Mouse (Mus musculus) kidney, postnatal 14 days (tissue): ENCODE data around the gene Prdx2.

Source experiments
- DNase-seq: peaks from one replicate; pipeline ENCODE4 v3.0.0; 2022; ENCODE audit warnings: mixed read lengths

Gene Prdx2

DNA sequence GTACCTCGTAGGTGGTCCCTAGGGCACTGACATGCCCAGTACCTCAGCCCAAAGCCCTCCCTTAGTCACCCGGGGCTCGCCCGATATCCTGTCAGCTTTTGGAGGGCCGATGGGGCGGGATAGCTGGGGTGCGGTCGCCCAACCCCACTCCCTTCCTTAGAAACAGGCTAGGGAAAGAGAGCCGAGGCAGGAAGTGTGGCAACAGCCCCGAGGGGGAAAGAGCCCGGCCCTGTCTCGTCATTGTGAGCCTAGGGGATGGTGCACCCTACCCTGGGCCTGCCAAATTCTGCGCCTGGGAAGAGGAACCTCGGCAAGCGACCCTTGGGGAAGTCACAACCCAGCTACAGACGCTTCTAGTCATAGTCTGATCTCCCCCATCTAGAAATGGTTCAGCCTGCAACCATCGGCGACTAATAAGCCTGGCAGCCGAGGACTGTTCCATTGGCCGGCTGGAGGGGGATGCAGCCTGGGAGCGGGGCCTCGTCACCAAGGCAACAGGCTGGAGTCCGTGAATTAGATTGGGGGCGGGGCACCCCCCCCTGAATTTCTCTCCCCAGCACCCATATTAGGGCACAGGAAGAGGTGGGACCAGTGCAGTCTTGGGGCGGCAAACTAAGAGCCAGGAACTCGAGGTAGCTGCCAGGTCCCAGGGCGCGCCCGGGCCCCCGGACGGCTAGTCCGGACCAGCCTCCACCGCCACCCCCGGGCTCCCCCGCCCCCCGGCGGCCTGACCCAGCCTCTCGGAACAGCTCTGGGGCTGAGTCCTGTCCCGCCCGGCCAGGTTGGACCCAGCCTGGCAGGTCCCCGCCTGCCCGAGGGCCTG, 10.4 kb downstream of the Prdx2 start:
- peak; percentile 96 for DNase-seq

DNA sequence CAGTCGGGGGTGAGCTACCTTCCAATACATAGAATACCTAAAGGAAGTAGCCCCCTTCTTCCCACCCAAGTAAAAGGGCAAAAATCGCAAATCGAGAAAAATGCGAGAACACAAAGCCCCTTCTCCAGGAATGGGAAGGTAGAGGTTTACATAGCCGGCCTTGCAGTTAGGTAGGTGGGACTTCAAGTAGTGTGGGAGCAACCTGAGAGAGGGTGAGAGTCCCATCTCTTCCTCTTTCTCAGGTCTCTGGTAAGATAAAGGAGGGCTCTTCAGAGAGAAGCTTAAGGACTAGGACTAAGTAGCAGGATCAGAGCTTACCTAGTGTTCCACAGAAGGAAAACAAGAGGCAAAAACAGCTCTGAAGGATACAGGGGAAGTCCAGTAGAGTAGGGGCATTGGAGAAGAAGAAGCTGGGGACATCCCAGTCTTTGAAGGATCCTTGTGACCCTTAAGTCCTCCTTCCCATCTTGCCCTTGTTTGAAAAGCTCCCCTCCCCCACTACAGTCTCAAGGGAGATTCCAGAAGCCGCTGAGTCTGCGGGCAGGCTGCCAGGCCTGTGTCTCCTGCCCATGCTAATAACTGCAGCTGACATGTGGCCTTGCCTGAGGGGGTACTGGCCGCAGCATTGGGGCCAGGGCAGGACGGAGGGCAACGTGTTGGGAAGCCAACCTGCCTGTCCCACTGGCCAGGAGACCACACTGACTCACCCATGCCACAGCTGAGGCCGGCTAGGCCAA, 11.4 kb downstream of the Prdx2 start:
- peak; percentile 96 for DNase-seq

DNA sequence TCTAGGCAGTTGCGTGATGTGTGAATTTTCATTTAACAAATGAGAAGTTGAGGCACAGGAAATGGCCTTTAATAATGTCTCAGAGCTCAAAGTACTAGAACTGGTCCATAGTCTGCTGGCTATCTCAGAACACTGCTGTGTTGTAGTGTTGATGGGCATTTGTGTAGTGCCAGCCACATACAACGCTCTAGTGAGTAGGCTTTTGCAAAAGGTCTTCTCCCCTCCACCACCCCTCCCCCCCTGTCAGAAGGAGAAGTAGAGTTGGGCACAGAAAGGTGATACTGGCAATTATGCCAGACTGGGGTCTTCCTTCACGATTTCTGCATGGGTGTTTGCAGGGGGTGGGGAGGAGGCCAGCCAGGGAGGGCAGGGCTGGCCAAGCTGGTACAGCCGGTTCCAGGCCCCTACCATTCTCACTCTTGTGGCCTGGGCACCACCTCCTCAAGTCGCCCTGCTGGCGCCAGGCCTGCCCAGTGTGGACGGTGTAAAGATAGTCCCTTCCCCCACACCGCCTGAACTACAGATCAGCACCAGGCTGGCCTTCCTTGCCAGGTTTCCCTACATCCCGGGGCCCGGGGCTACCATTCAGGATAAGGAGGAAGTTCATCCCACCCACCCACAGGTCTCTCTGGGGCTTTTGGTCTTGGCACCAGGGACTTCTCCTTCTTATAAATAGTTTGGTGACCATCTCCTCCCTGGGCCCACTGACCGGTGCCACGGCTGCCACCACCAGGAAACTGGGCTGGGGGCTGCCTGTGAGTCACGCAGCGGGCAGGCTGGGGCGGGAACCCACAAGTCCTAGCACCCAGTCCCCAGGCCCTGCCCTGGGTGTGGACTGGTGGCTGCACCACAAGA, 12.5 kb downstream of the Prdx2 start:
- DNase-seq = peak; percentile 67

DNA sequence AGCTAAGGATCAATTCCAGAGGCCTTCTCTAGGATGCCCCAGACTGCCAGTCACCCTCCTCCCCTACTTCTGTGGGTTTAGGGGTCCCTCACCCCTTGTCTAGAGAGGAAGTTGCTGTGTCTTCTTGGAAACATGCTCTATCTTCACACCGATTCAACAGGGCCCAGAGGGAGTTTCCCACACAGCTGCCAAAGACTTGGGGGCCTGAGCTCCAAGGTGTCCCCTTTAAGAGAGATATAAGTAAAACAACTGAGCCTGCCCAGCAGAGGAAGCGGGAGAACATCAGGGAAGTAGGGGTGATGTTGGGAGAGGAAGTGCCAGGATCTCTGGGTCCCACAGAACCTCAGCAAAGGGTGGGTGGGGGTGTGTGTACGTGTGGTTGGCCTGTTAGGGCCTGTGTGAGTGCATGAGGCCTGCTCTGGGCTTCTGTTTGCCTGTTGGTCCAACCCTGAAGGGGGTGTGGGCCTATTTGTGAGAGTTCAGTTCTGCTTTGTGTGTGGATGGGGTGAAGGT, 13.2 kb downstream of the Prdx2 start:
- DNase-seq = no peak

DNA sequence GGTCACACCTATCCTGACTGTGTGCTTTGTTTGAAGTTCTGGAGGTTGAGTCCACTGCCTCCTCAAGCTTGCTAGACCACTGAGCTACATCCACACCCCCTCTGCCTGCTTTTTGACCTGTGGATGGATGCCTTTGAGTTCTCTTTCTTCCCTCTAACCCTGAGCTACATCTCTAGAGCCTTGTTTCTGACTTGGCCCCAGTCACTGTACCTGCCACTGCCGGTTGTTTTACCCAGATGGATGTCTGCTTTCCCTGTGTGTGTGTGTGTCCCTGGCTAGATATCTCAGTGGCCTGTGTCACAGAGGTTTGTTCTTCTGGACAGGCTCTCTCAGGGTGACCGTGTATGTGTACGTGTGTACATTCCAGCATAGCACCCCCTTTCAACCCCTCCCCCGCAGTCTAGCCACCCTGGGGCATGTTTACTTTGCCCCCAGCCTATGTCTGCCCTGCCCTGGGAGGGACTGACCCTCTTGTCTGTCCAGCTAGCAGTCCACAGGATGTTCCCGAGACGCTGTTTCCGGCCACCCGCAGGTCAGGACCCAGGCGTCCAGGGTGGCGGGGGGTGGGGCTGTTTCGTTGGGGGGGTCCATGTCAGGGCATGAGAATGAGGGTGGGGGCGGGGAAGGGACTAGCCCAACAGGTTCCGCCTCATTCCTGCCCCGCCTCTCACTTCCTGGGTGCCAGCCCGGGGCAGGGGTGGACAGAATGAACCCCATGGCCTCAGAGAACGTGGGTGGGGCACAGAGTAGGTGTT, 15.1 kb downstream of the Prdx2 start:
- peak; percentile 81 for DNase-seq

DNA sequence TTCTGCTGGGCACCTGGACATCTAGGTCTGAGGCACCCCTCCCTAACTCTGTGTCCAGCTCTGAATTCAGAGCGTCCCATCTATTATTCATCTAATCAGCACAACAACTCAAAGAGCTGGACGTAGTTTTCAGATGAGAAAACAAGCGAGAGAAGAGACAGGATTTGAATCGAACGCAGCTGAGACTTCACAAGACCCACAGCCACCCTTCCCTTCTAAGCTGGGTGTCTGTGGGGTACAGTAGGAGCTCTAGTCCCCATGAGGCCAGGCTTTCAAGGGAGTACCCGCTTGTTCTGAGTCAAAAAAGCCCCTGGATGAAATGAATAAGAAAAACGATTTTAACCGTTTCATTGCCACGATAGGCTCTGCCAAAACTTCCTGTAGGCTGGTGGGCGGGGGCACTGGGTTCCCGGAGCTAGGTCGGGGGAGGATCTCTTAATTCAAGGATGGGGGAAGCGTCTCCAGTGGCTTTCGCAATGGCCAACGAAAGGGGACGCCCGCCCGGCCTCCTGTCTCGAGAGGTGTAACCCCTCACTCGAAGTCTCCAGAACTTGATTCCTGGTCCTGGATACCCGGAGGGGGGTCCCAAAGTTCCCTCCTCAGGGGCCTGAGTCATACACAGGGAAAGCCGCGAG, 15.8 kb downstream of the Prdx2 start:
- no peak for DNase-seq

DNA sequence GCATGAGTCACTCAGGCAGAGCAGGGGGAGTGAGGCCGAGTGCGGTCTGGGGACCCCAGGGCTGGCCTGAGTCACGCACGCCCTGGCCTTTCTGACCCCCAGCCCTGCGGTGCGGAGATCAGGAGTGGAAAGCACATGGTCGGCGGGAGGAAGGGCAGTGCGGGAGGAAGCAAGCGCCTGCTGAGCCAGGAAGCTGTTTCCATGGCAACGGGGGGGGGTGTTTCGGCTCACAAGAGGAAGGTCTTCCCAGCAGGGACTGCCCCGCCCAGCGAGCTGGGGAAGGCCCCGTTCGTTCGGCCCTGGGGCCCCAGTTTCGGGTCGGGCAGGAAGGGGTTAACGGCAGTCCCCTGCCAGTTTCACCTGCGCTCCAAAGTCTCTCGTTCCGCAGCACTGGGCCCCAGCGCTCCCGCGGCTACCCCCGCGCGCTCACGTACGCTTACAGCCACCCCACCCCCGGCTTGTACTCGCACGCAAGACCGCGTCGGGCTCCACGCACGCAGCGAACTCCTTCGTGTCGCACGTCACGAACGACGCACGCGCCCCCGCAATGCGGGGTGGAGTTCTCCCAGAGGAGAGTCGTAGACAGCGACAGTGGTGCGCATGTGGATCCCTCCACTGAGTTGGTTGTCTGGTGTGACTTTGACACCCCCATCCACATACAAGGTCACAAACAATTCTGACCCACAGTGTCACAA, 16.4 kb downstream of the Prdx2 start:
- peak; percentile 95 for DNase-seq

DNA sequence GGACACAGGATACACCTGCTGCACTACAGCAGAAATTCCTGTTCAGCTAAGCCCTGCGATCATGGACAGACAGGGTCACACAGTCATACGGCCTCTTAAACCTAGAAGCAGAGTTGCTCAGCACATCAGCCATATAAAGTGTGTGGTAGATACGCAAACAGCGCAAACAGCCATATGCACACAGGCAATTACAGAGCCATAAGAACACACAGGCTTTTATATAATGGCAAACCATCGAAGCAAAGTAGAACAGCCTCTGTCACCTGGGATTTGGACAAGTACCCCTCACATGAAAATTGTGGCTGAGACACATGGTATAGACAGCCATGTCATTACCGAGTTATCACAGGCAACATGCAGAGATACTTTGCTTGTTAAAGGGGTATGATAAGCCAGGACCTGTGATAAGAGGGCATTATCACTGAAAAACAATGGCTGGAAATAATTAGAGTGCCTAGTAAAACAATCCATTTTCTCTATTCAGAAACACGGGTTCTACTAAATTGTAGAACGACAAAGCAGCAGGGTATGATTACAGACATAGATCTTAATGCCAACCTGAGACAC, 17.1 kb downstream of the Prdx2 start:
- no peak for DNase-seq

DNA sequence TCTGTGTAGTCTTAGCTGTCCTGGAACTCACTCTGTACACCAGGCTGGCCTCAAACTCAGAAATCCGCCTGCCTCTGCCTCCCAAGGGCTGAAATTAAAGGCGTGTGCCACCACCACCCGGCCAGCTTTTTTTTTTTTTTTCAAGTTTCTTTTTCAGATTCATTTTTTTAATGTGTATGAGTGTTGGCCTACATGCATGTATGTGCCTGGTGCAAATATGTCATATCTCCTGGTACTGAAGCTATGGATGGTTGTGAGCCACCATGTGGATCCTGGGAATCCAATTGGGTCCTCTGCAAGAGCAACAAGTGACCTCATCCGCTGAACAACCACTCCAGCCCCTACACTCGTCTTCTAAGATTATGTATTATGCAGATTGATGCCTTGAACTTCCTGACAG, 18.0 kb downstream of the Prdx2 start:
- no peak for DNase-seq

DNA sequence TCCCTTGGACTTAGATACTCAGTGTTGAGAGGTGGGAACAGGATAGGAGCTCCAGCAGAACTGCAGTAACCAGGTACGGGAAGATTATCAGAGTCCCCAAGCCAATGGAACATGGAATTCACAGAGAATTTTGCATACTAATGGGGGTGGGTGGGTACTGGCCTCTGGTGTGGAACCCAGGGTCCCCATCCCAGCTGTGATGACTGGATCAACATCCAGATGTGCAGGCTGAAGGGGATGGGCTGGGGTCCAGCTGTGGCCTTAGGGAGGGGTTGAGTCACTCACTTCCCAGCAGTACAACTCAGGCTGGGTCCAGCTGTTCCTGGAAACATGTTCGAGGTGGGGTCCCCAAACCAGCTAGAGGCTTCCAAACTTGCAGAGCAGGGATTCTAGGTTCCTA, 18.5 kb downstream of the Prdx2 start:
- DNase-seq = no peak

DNA sequence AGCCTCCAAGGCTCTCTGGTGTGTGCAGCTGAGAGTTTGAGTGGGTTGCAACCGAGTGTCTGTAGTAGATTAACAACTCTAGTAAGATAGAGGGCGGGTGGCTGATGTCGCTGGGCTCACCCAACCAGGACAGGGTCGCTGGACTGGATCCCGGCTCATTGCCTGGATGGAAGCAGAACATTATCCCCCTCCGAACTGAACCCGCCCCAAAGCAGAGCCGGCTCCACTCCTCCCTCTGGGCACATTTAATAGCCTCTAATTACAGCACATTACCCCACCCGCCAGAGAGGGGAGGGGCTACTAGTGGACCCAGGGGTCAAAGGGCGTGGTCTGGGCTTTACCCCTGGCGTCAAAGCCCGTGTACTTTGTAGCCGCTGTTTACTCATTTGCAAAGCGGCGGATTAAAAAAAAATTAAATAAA, 19.9 kb downstream of the Prdx2 start:
- peak; percentile 91 for DNase-seq

DNA sequence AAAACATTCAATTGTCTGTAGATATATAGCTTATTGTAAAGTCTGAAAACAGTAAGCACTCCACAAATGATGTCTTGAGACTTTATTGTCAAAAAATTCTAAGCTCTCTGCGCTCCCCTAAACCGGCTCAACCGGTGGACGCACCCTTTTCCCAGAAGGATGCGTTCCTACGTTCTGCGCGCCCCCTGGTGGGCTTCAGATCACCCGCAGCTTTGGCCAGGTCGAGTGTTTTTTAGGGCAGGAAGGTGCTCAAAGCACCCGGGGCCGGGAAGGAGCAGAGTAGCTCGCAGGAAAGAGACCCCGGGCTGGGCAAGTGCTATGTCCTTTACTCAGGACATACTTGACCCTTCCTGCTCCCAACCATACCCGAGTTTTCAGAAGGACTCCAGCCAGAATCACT, 20.4 kb downstream of the Prdx2 start:
- peak; percentile 95 for DNase-seq

DNA sequence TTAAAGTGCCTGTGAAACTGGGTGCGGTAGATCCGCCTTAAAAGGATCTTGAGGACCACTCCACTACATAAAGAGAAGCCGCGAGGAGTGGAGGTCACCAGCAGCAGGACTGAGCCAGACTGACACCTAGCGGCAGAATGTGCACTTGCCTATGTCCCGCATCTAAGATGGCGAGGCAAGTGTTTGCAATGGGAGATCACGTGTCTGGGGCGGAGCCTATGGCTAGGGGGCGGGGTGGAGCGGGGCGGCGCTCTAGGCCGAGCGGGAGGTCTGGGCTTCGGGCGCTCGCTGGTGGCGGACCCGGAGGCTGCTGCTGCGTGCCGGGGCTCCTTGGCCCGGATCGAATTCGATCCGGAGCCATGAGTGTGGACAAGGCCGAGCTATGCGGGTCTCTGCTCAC, 21.0 kb downstream of the Prdx2 start, which contains the start of gene Hook2:
Hook2 (plus strand) TSS at position 255 of the 400 bp plus-strand sequence.
- peak; percentile 99 for DNase-seq

DNA sequence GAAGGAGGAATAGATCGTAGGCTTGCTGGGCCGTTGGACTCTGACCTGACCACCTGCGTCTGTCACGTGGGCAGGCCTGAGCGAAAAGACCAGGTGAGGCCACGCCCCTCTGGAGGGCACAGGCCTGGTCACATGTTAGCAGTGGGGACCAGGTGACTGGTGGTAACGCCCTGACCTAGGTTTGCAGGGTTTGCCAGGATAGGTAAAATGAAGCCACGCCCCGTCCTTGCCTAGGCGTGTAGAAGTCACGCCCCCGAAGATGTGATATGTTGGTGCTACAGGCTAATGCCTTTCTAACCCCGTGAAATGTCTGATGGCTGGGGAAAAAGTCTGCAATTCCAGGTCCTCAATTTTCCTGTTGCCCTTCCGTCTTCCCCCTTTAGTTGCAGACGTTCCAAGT, 21.4 kb downstream of the Prdx2 start:
- peak; percentile 93 for DNase-seq

DNA sequence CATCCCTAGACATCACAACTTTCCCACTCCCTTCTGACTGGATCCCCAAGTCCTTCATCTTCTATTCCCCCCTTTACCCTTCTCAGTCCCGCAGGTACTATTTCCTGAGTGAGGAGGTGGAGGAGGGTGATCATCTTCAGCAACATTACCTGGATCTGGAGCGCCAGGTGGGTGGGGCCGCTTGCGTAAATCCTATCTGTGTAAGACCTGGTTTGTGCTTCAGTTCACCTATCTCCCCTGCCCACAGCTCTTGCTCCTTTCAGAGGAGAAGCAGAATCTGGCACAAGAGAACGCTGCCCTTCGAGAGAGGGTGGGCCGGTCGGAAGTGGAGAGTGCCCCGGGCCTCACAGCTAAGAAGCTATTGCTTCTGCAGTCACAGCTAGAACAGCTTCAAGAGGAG, 25.0 kb downstream of the Prdx2 start:
- no peak for DNase-seq

DNA sequence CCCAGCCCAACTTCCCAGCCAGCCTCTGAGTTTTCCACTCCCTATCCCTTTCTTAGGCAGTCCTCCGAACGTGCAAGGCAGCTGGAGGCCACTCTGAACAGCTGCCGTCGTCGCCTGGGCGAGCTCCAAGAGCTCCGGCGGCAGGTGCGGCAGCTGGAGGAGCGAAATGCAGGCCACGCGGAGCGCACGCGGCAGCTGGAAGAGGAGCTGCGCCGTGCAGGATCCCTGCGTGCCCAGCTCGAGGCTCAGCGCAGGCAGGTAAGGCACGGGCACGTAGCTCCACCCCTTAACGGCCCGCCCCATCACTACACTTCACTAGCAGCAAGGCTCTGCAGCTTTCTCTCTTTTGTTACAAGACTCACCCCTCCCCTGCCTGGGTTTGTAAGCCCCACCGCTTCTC, 26.3 kb downstream of the Prdx2 start:
- no peak for DNase-seq

DNA sequence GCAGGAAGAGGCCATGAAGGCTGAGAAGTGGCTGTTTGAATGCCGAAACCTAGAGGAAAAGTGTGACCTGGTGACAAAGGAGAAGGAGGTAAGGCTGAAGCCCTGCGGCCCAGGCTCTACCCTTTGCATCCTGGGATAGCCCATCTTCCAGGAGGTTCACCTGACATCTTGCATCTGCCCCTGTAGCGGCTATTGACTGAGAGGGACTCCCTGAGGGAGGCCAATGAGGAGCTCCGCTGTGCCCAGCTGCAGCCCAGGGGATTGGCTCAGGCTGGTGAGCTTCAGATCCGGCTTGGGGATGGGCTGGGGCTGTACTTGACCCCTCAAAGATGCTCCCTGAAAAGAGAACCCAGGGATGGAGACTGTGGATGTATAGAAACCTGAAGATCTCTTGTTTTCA, 27.6 kb downstream of the Prdx2 start:
- DNase-seq = no peak

DNA sequence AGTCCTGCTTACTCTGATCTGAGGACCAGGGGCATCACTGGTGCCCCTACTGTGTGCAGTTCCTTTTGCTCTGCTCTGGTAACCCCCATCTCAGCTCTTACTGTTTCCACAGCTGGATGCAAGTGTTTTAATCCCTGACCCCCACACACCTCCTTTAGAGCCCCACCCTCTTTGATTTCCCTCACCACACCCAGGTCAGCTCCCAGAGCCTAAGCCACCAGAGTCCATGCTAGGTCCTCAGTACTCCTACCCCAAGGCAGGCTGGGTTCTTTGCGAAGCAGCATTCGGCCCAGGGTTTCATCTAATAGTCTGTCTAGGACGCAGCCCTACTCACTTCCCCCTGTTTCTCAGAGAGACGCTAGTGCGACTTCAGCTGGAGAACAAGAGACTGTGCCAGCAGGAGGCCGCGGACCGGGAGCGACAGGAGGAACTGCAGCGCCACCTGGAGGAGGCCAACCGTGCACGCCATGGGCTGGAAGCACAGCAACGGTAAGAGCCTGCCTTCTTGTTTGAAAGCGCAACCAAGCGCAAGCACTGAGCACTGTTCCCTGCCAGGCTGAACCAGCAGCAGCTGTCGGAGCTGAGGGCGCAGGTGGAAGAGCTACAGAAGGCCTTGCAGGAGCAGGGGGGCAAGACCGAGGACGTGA, 28.4 kb downstream of the Prdx2 start:
- DNase-seq = peak; percentile 89

DNA sequence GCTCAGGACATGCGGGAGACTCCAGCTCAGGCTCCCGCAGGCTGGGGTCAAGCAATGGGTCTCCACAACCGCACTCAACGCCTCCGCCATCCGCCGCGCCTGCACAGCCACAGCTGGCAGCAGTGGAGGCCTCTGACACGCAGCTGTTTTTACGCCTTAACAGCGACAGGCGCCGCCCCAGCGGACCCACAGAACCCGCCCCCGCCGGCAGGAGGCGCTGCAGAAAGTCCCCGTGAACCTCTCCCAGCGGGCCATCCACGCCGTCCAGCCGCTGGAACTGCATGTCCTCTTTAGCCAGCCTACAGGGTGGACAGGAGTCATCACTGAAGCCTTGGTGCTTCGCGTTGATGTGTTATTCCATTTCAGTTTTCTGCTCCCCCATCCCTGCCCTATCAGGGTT, 38.3 kb downstream of the Prdx2 start:
- DNase-seq = no peak

DNA sequence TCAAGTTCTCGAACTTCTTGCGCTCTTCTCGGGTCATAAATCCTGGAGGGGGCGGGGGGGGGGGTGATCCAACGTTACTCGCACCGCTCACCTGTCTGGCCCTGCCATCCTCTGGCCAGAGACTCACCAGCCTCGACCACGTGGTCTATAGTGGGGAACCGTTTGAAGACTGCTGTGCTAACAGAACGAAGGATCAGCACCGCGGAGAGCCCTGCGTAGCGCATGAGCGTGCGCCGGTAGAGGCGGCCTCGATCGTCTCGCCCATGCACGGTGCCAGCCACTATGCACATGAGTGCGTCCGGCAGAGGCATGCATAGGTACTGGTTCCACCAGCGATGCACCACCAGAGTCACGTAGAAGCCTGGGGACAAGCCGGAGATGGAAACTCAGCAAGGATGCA, 41.9 kb downstream of the Prdx2 start:
- no peak for DNase-seq
